ENCODE assay signal across 31 mouse cellular contexts in the genomic region with DNA sequence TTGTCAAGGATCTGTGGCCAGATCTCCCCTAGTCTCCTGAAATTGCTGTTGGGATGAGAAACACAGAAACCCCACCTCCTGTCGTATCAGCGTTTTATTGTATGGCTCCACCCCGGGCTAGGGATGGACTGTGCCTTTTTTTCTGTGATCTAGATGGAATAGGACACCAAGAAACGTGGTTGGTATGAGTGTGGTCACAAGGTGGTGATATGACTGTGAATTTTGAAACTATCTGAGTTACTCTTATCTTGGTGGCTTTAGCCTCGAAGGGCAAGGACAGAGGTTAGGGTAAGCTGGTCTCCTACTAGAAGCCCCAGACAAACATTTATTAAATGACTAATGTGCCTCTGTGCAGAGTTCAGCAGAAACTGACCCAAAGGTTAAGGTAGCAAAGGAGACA. TPM values are rescaled to one million over a fixed set of nuclear protein-coding genes. Genes with fewer than 3 reads are reported as not detected.
"Had no signal": no experiment of that assay in that cellular context is flagged by ENCODE, and none has a peak within 500 bp of the region (broad histone marks: within the 10 kb centered on the region; RNA-seq: fewer than 3 reads in every experiment).

No protein-coding gene starts in this region.

- H3K4me1 ChIP-seq: heart, embryonic 10.5 days; hindbrain, embryonic 12.5 days; limb, embryonic 12.5 days; liver, embryonic 13.5 days; liver, embryonic 15.5 days had no signal

- H3K36me3 ChIP-seq: heart, embryonic 10.5 days; heart, embryonic 12.5 days; hindbrain, embryonic 10.5 days; hindbrain, embryonic 12.5 days; limb, embryonic 10.5 days; limb, embryonic 12.5 days; liver, embryonic 13.5 days; liver, embryonic 15.5 days had no signal

- H3K4me2 ChIP-seq: heart, embryonic 12.5 days; hindbrain, embryonic 12.5 days; hindbrain, embryonic 14.5 days; limb, embryonic 12.5 days; liver, embryonic 11.5 days; liver, embryonic 13.5 days; liver, embryonic 15.5 days had no signal

- H3K9me3 ChIP-seq: heart, embryonic 10.5 days; hindbrain, embryonic 10.5 days; hindbrain, embryonic 12.5 days; limb, embryonic 10.5 days; liver, embryonic 13.5 days; liver, embryonic 15.5 days had no signal

- H3K27me3 ChIP-seq: heart, embryonic 12.5 days; hindbrain, embryonic 12.5 days; limb, embryonic 12.5 days; liver, embryonic 13.5 days; liver, embryonic 15.5 days had no signal

- ATAC-seq: hindbrain, embryonic 16.5 days; inflammation-experienced regulatory T-cells, adult 6 months had no signal

- DNase-seq: gastrocnemius, adult 2 months; gastrocnemius, postnatal 10 days; gastrocnemius, postnatal 25 days; heart, adult 18-20 months; heart, postnatal 10 days; heart, postnatal 4 days; kidney, adult 11 months; kidney, adult 2 months; kidney, postnatal 10 days; kidney, postnatal 25 days; kidney, postnatal 4 days; liver; liver, embryonic 13.5 days had no signal

- H3K9ac ChIP-seq: heart, embryonic 12.5 days; hindbrain, embryonic 12.5 days; hindbrain, embryonic 14.5 days; limb, embryonic 12.5 days; liver, embryonic 13.5 days; liver, embryonic 15.5 days had no signal

- H3K27ac ChIP-seq: gastrocnemius, adult 2 months; heart, embryonic 10.5 days; hindbrain, embryonic 10.5 days; hindbrain, embryonic 12.5 days; hindbrain, embryonic 14.5 days; layer of hippocampus, adult 2 months; left cerebral cortex, adult 2 months; limb, embryonic 10.5 days; limb, embryonic 12.5 days; liver, embryonic 13.5 days; liver, embryonic 15.5 days had no signal

- H3K4me3 ChIP-seq: gastrocnemius, adult 2 months; heart, embryonic 10.5 days; heart, embryonic 12.5 days; hindbrain, embryonic 10.5 days; hindbrain, embryonic 12.5 days; layer of hippocampus, adult 2 months; left cerebral cortex, adult 2 months; limb, embryonic 10.5 days; limb, embryonic 12.5 days; liver, embryonic 13.5 days; liver, embryonic 15.5 days had no signal

RNA-seq across cellular contexts. Expression of a gene that starts 5.5 kb away (rescaled TPM):
- polyA plus RNA-seq: heart, embryonic 10.5 days; heart, embryonic 12.5 days; heart, embryonic 14.5 days; heart, embryonic 16.5 days; hindbrain, embryonic 10.5 days; hindbrain, embryonic 12.5 days; hindbrain, embryonic 14.5 days; hindbrain, embryonic 16.5 days; kidney, adult 2 months; kidney, embryonic 14.5 days; kidney, embryonic 16.5 days; limb, embryonic 10.5 days; limb, embryonic 12.5 days; limb, embryonic 14.5 days; liver, embryonic 11.5 days; liver, embryonic 13.5 days; liver, embryonic 15.5 days had no signal

RNA-seq across cellular contexts. Expression of a gene that starts 6.1 kb away (rescaled TPM):
- polyA plus RNA-seq: heart, embryonic 10.5 days; heart, embryonic 12.5 days; heart, embryonic 14.5 days; heart, embryonic 16.5 days; hindbrain, embryonic 10.5 days; hindbrain, embryonic 12.5 days; hindbrain, embryonic 14.5 days; inflammation-experienced regulatory T-cells, adult 6 months; kidney, adult 2 months; kidney, embryonic 14.5 days; kidney, embryonic 16.5 days; limb, embryonic 10.5 days; limb, embryonic 12.5 days; limb, embryonic 14.5 days; liver, embryonic 11.5 days; liver, embryonic 13.5 days; liver, embryonic 15.5 days had no signal

RNA-seq across cellular contexts. Expression of a gene that starts 8.0 kb away (rescaled TPM):
- polyA plus RNA-seq: hindbrain, embryonic 10.5 days had no signal

RNA-seq across cellular contexts. Expression of a gene that starts 12.8 kb away (rescaled TPM):
- polyA plus RNA-seq: heart, embryonic 10.5 days; heart, embryonic 12.5 days; heart, embryonic 14.5 days; heart, embryonic 16.5 days; hindbrain, embryonic 10.5 days; hindbrain, embryonic 12.5 days; hindbrain, embryonic 14.5 days; hindbrain, embryonic 16.5 days; inflammation-experienced regulatory T-cells, adult 6 months; kidney, adult 2 months; kidney, embryonic 14.5 days; limb, embryonic 10.5 days; limb, embryonic 12.5 days; limb, embryonic 14.5 days; liver, embryonic 11.5 days; liver, embryonic 13.5 days; liver, embryonic 15.5 days had no signal
